Mouse (Mus musculus): ENCODE measurements at regions not wholly inside any gene's neighbourhood (a gene's known extent, or its start where the extent isn't known, plus 50 kb on each side); places are given as distances from the start of the nearest gene placed in this dataset.

- no peak for DNase-seq (ENCODE audit: low read depth)
Observed at GRCm38 (mm10) chr6:148719062-148719461, 112.2 kb downstream of the Ipo8 start.

DNA sequence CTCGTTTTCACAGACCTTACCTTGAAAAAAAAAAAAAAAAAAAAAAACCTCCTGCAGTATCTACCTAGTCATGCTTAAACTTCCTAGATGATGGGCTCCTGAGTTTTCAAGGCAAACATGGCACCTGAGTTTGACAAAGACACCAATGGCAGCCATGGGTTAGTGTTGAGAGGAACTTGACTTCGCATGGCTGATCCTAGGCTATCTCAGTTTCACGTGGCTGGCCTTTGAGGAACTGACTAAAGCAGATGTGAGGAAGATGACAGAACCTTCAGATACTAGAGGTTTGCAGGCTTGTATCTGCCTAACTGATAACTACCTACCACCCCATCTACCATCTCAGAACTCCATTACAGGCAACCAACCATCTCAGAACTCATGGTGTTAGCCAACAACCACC, 120.9 kb downstream of the Ipo8 start:
- no peak for DNase-seq (ENCODE audit: low read depth)

GRCm38 (mm10) chr6:148708389-148708788, 122.9 kb downstream of the Ipo8 start:
- no peak for DNase-seq (ENCODE audit: low read depth)

DNA sequence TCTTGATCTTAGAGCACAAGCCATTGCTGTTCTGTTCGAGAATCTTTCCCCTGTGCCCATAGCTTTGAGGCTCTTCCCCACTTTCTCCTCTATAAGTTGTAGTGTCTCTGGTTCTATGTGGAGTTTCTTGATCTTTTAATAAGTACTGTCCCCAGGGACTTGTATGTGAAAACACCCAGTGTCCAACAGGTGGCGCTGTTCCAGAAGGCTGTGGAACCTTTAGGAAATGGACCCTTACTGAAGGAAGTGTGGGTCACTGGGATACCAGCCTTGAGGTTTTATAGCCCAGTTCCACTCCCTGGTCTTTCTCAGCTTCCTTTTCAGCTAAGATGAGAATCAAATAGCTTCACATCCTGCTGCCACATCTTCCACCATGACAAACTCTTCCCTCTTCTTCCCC, 125.6 kb downstream of the Ipo8 start:
- DNase-seq (ENCODE audit: low read depth), result peak; percentile 46

GRCm38 (mm10) chr6:148693329-148693728, 137.9 kb downstream of the Ipo8 start:
- no peak for DNase-seq (ENCODE audit: low read depth)

- DNase-seq (ENCODE audit: low read depth), result peak; percentile 37
Observed at GRCm38 (mm10) chr6:148687770-148688169, 143.5 kb downstream of the Ipo8 start.

DNA sequence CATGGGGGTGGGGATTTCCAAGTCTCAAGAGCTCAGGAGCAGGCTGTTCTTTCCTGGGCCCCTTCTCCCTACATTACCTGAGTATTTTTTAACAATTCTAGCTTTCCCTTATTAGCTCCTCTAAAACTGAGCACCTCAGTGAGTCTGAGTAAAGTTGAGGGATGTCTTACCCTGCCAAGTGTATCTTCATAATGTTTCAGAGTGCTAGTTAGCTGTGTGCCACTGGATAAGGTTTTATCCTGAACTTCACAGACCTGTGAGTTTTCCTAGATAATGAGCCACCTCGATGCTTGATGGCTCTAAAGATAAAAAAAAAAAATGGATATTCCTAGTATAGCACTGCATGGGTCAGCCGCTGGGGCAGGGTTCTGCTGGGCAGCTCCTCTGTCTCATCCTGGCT, 171.1 kb downstream of the Ipo8 start:
- no peak for DNase-seq (ENCODE audit: low read depth)

DNA sequence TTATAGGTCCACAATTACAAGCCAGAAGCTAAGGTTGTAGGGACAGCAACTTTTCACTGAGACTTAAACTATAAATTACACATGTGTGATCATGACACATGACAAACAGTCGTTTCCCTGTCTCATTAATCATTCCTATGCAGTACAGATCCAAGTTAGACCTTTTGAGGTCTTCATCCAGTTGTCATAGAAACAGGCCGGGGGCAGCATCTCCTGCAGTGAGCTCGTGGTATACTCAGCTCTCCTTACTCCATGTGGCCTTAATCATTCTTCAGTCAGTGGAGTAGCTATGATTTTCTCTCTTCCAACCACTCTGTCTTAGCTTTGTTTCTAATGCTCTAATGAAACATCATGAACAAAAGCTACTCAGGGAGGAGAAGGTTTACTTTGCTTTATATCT, 178.1 kb downstream of the Ipo8 start:
- DNase-seq (ENCODE audit: low read depth), result no peak

DNA sequence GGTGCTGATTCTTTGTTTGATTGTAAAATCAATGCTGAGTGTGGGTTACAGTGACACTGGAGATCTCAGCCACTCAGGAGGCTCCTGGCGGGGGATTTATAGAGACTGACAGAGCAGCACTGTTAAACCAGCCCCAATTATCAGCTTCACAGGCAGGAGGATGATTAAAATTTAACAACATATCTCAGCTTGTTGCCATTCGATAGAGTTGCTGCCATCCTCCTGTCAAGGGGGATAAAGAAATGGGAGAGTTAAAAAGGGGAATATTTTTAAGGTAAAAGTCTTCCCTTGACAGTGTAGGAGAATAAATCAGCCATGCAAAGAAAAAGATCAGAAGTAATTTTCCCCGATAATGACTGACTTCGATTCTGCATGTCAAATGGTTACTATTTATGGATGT, 178.8 kb downstream of the Ipo8 start:
- DNase-seq (ENCODE audit: low read depth), result no peak

DNA sequence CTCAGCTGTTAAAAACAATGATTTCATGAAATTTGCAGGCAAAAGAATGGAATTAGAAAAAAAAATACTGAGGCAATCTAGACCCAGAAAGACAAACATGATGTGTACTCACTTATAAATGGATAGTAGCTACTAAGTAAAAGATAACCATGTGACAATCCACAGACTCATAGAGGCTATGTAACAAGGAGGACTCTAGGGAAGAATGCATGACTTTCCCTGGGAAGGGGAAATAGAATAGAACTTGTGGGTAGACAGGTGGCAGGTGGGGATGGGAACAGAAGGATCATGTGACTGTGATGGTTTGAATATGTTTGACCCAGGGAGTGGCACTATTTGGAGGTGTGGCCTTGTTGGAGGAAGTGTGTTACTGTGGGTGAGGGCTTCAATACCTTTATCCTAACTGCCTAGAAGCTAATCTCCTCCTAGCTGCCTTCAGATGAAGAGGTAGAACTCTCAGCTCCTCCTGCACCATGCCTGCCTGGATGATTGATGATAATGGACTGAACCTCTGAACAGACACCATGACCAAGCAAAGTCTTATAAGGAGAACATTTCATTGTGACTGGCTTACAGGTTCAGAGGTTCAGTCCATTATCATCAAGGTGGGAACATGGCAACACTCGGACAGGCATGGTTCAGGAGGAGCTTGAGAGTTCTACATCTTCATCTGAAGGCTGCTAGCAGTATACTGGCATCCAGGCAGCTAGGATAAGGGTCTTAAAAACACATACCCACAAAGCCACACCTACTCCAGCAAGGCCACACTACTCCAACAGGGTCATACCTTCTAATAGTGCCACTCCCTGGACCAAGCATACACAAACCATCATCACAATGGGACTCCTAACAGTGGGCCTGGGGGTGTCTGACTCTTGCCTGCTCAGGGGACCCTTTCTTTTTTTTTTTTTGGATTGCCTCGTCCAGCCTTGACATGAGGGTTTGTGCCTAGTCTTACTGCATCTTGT, 183.6 kb downstream of the Ipo8 start:
- DNase-seq (ENCODE audit: low read depth), result peak; percentile 54

DNA sequence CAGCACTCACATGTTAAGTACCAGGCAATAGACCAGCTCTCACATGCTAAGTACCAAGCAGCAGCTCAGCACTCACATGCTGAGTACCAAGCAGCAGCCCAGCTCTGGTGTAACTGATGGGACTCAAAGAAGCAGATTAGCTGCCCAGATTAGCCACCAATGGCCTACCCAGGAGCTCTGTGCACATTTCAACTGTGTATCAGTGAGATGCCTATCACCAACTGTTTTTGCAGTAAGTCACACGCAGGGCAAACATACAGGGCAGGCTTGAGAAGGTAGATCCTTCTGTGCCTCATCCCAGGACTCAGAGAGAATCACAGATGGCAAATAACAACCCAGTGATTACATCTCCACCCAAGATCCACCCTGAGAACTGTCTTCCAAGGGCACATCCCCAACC, 190.7 kb downstream of the Ipo8 start:
- DNase-seq (ENCODE audit: low read depth), result no peak

GRCm38 (mm10) chr6:148634148-148634547, 190.0 kb upstream of the Tmtc1 start:
- DNase-seq (ENCODE audit: low read depth), result no peak

DNA sequence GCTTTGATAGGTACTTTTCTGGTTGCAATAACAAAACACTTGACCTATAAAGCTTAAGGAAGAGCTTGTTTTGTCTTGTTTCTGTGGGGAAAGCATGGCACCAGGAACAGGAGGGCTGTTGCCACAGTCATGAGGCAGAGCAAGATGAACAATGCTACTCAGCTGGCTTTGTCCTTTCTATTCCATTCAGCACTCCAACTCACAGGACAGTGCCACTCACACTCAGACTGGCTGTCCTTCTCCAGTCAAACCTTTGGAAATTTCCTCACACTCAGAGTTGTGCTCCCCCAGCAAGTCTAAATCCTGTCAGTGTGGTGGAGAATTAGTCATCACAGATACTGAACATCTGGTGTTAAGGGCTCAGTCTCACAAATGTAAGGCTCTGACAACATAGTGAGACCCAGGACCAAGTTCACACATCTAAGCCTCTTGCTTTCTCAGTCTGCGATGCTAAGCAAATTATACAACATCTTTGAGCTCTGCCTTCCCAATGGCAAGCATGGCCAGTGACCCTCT, 183.0 kb upstream of the Tmtc1 start:
- DNase-seq (ENCODE audit: low read depth), result no peak

DNA sequence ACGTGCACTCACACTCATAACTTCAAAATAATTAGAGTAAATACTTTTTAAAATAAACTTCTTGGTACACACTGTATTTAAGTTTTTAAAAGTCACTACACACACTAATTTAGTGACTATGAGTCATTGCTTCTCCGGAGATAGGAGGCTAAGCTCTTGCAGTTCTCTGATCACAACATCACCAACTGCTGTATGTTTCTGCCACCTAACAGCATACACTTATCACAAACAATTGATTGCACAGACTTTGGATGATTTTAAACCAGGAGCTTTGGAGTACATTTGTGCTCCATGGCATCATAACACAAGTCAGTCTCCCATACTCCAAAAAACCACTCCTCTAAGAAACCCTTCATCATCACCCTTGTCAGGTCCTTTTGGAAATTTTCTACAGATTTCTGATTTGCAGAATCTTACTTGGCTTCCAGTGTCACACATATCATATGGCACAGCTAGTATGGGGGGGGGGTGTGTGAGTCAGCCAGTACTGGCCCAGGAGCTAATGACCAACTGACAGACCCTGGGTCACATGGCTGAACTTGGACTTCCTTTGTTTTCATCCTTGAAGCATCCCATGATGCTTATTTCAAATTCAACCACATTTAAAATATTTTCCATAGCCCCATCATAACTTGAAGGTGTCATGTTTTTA, 179.1 kb upstream of the Tmtc1 start:
- DNase-seq (ENCODE audit: low read depth), result no peak

GRCm38 (mm10) chr6:148620034-148620433, 175.8 kb upstream of the Tmtc1 start:
- DNase-seq (ENCODE audit: low read depth), result peak; percentile 65

DNA sequence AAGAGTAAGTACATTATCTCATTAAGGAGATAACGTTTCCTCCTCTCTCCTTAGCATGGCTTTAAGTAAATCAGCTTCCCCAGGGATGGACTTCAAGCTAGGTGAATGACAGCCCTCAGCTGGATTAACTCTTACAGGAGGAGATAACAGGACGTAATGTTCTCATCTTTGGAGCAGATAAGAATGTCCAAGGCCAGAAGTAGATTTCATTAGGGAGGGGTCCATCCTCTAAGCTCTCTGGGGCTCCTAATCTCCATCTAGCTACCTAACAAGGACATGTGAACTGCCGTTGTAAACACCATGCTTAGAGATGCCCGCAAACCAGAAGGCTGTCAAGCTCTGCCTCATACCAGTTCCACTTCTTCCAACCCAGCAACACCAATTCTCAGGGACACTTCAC, 171.7 kb upstream of the Tmtc1 start:
- peak; percentile 56 for DNase-seq (ENCODE audit: low read depth)

DNA sequence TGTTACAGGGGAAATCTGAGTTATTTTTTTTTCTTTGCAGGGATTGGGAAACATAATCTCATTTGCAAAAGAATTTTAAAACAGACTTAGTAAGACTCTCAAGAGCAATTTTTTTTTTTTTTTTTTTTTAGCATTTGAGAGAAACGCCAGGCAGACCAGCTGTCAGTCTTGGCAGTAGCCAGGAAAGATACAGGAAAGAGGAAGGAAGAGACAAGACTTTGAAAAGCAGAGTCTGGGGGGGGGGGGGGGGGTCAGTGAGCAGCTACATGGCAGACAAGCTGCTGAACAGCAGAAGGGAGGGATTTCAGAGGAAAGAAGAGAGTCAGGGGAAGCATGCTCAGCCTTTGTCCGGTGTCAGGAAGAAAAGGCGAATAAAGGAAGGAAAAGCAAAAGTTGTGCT, 171.3 kb upstream of the Tmtc1 start:
- no peak for DNase-seq (ENCODE audit: low read depth)

DNA sequence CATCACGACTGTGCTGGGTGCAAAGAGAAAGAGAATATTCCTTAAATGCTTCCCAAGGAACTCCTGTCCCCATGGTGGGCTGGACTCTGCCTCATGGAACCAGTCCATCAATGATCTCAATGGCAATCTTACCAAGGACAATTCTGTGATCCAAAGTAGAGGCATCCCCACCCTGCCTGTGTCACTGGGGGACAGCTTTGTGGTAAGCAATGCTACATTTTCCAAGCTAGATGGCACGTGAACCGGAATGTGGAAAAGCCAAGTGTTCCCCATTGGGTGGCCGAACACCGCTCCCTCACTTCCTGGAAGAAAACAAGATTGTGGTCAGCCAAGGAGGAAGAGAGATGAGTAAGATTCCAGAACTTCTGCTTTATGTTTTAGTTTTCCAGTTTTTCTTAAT, 164.7 kb upstream of the Tmtc1 start:
- DNase-seq (ENCODE audit: low read depth), result no peak

GRCm38 (mm10) chr6:148605226-148605625, 161.0 kb upstream of the Tmtc1 start:
- no peak for DNase-seq (ENCODE audit: low read depth)

DNA sequence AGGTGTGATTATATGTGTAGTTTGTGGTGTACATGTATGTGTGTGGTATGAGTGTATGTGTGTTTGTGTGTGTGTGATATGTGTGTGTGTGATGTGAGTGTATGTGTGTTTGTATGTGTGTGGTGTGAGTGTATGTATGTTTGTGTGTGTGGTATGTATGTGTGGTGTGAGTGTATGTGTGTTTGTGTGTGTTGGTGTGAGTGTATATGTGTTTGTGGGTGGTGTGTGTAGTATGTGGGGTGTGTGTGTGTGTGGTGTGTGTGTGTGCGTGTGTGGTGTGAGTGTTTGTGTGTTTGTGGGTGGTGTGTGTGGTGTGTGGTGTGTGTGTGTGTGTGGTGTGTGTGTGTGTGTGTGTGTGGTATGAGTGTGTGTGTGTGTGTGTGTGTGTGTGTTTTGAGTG, 160.6 kb upstream of the Tmtc1 start:
- no peak for DNase-seq (ENCODE audit: low read depth)

DNA sequence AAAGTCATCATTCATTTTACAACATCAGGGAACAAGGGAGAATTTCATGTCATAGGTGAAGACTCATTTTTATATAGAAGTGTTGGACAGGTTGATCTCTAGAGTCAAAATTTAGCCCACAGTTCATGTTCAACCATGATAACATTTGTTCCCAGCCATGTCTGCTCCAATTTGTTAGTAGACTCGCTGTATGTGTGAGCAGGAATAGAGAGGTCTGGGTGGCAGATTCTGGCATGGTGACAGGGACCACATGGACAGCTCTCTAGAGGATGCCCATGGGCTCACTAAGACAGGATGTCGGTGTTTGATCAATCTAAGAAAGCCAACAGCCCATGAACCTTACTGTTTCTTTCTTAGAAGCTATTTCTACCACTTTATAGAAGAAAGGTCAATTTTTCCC, 159.7 kb upstream of the Tmtc1 start:
- DNase-seq (ENCODE audit: low read depth), result no peak

- peak; percentile 75 for DNase-seq (ENCODE audit: low read depth)
Observed at GRCm38 (mm10) chr6:148603460-148603859, 159.3 kb upstream of the Tmtc1 start.

DNA sequence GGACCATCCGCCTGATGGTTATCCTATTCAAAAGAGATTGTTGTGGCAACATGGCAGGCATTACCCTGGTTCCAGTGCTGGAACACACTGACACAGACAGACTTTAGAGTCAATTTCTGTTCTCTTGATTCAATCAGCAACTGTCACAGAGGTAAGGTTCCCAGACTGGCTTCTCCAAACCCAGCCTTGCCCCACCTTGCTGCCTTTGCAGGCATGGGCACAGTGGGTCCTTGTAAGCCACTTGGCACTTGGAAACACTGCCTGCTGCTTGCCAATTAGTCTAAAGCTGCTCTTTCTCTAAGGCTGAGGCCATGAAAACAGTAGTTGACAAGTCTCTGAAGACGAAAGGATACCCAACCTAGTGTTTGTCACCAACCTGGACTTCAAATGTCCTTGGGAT, 158.7 kb upstream of the Tmtc1 start:
- DNase-seq (ENCODE audit: low read depth), result no peak

Measured in c-Kit-positive CD71-positive TER-119-negative erythroid progenitor cells, embryonic 14.5 days (primary cell).